8 mouse cellular contexts compared by ENCODE assay signal in genomic region chr16:38619054-38619453, GRCm38 (mm10).
DNase-seq lines count a peak whose midpoint lies in the region; ATAC-seq lines count a peak whose summit lies in the region.

No protein-coding gene starts in this region.

- H3K9me3 ChIP-seq in heart, embryonic 12.5 days (replicated peaks): peaks cover 9% of the 10 kb centered on the region; the same call in 1 of the 2 replicates
- no peaks in the 10 kb centered on the region for H3K9me3 ChIP-seq in forebrain, embryonic 16.5 days (ENCODE audit: control insufficient read depth, low read length)
- H3K9me3 ChIP-seq in hindbrain, embryonic 14.5 days (ENCODE audit: control insufficient read depth, low read length): no peaks in the 10 kb centered on the region

- no peaks in the 10 kb centered on the region for H3K27me3 ChIP-seq in heart, embryonic 12.5 days (replicated peaks)
- H3K27me3 ChIP-seq in forebrain, embryonic 16.5 days (replicated peaks; ENCODE audit: control insufficient read depth, insufficient read depth, low read length): no peaks in the 10 kb centered on the region
- H3K27me3 ChIP-seq in hindbrain, embryonic 14.5 days (ENCODE audit: control insufficient read depth, insufficient read depth, low read length): no peaks in the 10 kb centered on the region

- H3K27ac ChIP-seq in heart, embryonic 12.5 days (ENCODE audit: poor library complexity, severe bottlenecking): no peak overlapping the region
- no peak overlapping the region for H3K27ac ChIP-seq in forebrain, embryonic 16.5 days (ENCODE audit: low read length)
- H3K27ac ChIP-seq in hindbrain, embryonic 14.5 days: no peak overlapping the region

- 26% methylated on average over 6 of the region's 6 CpGs for WGBS in heart, embryonic 12.5 days
- WGBS in forebrain, embryonic 16.5 days: 20% methylated on average over 6 of the region's 6 CpGs
- WGBS in hindbrain, embryonic 14.5 days: 18% methylated on average over 6 of the region's 6 CpGs

- H3K36me3 ChIP-seq in heart, embryonic 12.5 days: peaks cover 86% of the 10 kb centered on the region
- no peaks in the 10 kb centered on the region for H3K36me3 ChIP-seq in forebrain, embryonic 16.5 days (ENCODE audit: control insufficient read depth, insufficient read depth)
- no peaks in the 10 kb centered on the region for H3K36me3 ChIP-seq in hindbrain, embryonic 14.5 days (replicated peaks; ENCODE audit: control insufficient read depth, insufficient read depth)

- H3K9ac ChIP-seq in heart, embryonic 12.5 days: no peak overlapping the region
- H3K9ac ChIP-seq in forebrain, embryonic 16.5 days (replicated peaks; ENCODE audit: low read depth, low read length): no peak overlapping the region
- no peak overlapping the region for H3K9ac ChIP-seq in hindbrain, embryonic 14.5 days

- no peak overlapping the region for H3K4me2 ChIP-seq in heart, embryonic 12.5 days
- H3K4me2 ChIP-seq in forebrain, embryonic 16.5 days (ENCODE audit: low read length): no peak overlapping the region
- H3K4me2 ChIP-seq in hindbrain, embryonic 14.5 days (replicated peaks): no peak overlapping the region

- DNase-seq in heart, adult 18-20 months: peak; percentile 73 to 87
- DNase-seq in hindbrain, embryonic 14.5 days (ENCODE audit: low spot score): peak; percentile 87
- peak; percentile 64 to 77 for DNase-seq in layer of hippocampus, postnatal 36 days
- peak; percentile 82 for DNase-seq in mesoderm, embryonic 11.5 days (ENCODE audit: low read depth, low spot score)
- peak; percentile 83 for DNase-seq in right cerebral cortex, postnatal 14 days

- H3K4me1 ChIP-seq in heart, embryonic 12.5 days (replicated peaks): peaks cover 32% of the 10 kb centered on the region
- H3K4me1 ChIP-seq in forebrain, embryonic 16.5 days (replicated peaks; ENCODE audit: control insufficient read depth, insufficient read depth, low read length): no peaks in the 10 kb centered on the region
- H3K4me1 ChIP-seq in hindbrain, embryonic 14.5 days (replicated peaks; ENCODE audit: control insufficient read depth, insufficient read depth, low read length): no peaks in the 10 kb centered on the region

- ATAC-seq in heart, embryonic 12.5 days (ENCODE audit: insufficient number of reproducible peaks, low FRiP score): no peak
- ATAC-seq in cerebellum, adult (ENCODE audit: insufficient number of reproducible peaks, low FRiP score, low TSS enrichment): peak; percentile 58
- peak; percentile 55 for ATAC-seq in forebrain, embryonic 16.5 days
- ATAC-seq in hindbrain, embryonic 14.5 days (ENCODE audit: low FRiP score): peak; percentile 69; the same call in 1 of the 2 replicates

- no peak overlapping the region for H3K4me3 ChIP-seq in heart, embryonic 12.5 days
- no peak overlapping the region for H3K4me3 ChIP-seq in forebrain, embryonic 16.5 days (replicated peaks; ENCODE audit: low read length)
- H3K4me3 ChIP-seq in hindbrain, embryonic 14.5 days (replicated peaks; ENCODE audit: low read length): no peak overlapping the region
